Mouse (Mus musculus) heart, embryonic 11.5 days (tissue): Measurements from ENCODE around the gene Ddn. TPM values are rescaled to one million over a fixed set of nuclear protein-coding genes. Genes with fewer than 3 reads are reported as not detected.

Experiments
- ATAC-seq: fragments of 200-750 bp; cut with Nextera tagmentation; replicated peaks from 2 replicates; pipeline ENCODE4 v1.8.0; 2017; ENCODE audit warnings: moderate library complexity; ENCODE audit not compliant: insufficient number of reproducible peaks, low FRiP score, low TSS enrichment
- H3K27ac ChIP-seq: fragments of 300-500 bp; sonication (generic); 2 replicates; pipeline ENCODE4 v1.5.1; 2014; ENCODE audit warnings: mild to moderate bottlenecking, low read depth, low read length
- H3K27me3 ChIP-seq: fragments of 300-500 bp; sonication (generic); 2 replicates; pipeline ENCODE4 v1.6.1; 2014; ENCODE audit warnings: mild to moderate bottlenecking, low read length, mixed read lengths; ENCODE audit not compliant: control insufficient read depth, insufficient read depth
- H3K36me3 ChIP-seq: fragments of 300-500 bp; sonication (generic); 2 replicates; pipeline ENCODE4 v1.6.1; 2014; ENCODE audit warnings: mild to moderate bottlenecking, low read length, moderate library complexity, mixed read lengths; ENCODE audit not compliant: control insufficient read depth, insufficient read depth
- H3K4me1 ChIP-seq: fragments of 300-500 bp; sonication (generic); 2 replicates; pipeline ENCODE4 v1.6.1; 2014; ENCODE audit warnings: low read length; ENCODE audit not compliant: control insufficient read depth, insufficient read depth
- H3K4me2 ChIP-seq: fragments of 300-500 bp; sonication (generic); 2 replicates; pipeline ENCODE4 v1.6.1; 2014; ENCODE audit warnings: mild to moderate bottlenecking, moderate library complexity
- H3K4me3 ChIP-seq: fragments of 300-500 bp; sonication (generic); 2 replicates; pipeline ENCODE4 v1.5.1; 2014; ENCODE audit warnings: low read depth, low read length
- H3K9ac ChIP-seq: fragments of 300-500 bp; sonication (generic); 2 replicates; pipeline ENCODE4 v1.6.1; 2014; ENCODE audit warnings: mild to moderate bottlenecking, low read depth, low read length, moderate library complexity
- H3K9me3 ChIP-seq: fragments of 300-500 bp; sonication (generic); replicated peaks from 2 replicates; pipeline ENCODE4 v1.6.1; 2016; ENCODE audit warnings: low read length; ENCODE audit not compliant: control insufficient read depth
- WGBS: fragments of 180-500 bp; shearing (Covaris S2); extraction: QIAGEN DNeasy Blood & Tissue Kit; methylation state at CpG from one replicate; pipeline ENCODE4 v1.1.7; 2014; ENCODE audit not compliant: insufficient replicate concordance; 5-methylcytosine and 5-hydroxymethylcytosine counted together
- polyA plus RNA-seq: library from polyadenylated mRNA; unstranded; fragments of >200 nt; fragmentation: Nextera tagmentation; extraction: Ambion mirVana; gene quantifications from 2 replicates; pipeline ENCODE4 v1.2.1, GENCODE M21; 2014

Gene Ddn
- polyA plus RNA-seq, 1 experiment from 2014 or later, result 0.11 TPM

- H3K36me3 ChIP-seq, result peaks cover 86% of the 10 kb centered on the region
- no peak overlapping the region for H3K4me2 ChIP-seq
- H3K27me3 ChIP-seq, result no peaks in the 10 kb centered on the region
- no peak overlapping the region for H3K27ac ChIP-seq
- no peak overlapping the region; the same call in 1 of the 2 replicates for H3K9ac ChIP-seq
- no peaks in the 10 kb centered on the region for H3K4me1 ChIP-seq
- no peaks in the 10 kb centered on the region for H3K9me3 ChIP-seq
- no peak overlapping the region for H3K4me3 ChIP-seq
- ATAC-seq, result no peak
- 94% methylated on average over 11 of the region's 11 CpGs for WGBS
Observed at GRCm38 (mm10) chr15:98849165-98849564, 39.9 kb upstream of the Ddn start.

GRCm38 (mm10) chr15:98846140-98846539, 36.9 kb upstream of the Ddn start:
- Histone ChIP-seq H3K4me3 (no peak overlapping the region), H3K36me3 (peaks cover 79% of the 10 kb centered on the region), H3K4me2 (no peak overlapping the region), H3K27me3 (no peaks in the 10 kb centered on the region), H3K9me3 (no peaks in the 10 kb centered on the region), H3K4me1 (no peaks in the 10 kb centered on the region), H3K9ac (no peak overlapping the region), H3K27ac (no peak overlapping the region)
- no peak for ATAC-seq
- WGBS, result 86% methylated on average over 8 of the region's 8 CpGs

GRCm38 (mm10) chr15:98845149-98845548, 35.9 kb upstream of the Ddn start:
- WGBS, result 91% methylated on average over 2 of the region's 2 CpGs
- Histone ChIP-seq H3K9ac (no peak overlapping the region), H3K36me3 (peaks cover 80% of the 10 kb centered on the region), H3K4me3 (no peak overlapping the region), H3K27me3 (no peaks in the 10 kb centered on the region), H3K4me1 (no peaks in the 10 kb centered on the region), H3K9me3 (no peaks in the 10 kb centered on the region), H3K4me2 (no peak overlapping the region), H3K27ac (no peak overlapping the region)
- ATAC-seq, result no peak

- no peak for ATAC-seq
- Histone ChIP-seq H3K4me3 (no peak overlapping the region), H3K36me3 (peaks cover 76% of the 10 kb centered on the region), H3K9me3 (no peaks in the 10 kb centered on the region), H3K27ac (no peak overlapping the region), H3K9ac (no peak overlapping the region), H3K4me1 (no peaks in the 10 kb centered on the region), H3K27me3 (no peaks in the 10 kb centered on the region), H3K4me2 (no peak overlapping the region)
- 91% methylated on average over 11 of the region's 11 CpGs for WGBS
Observed at GRCm38 (mm10) chr15:98843595-98844223, 34.4 kb upstream of the Ddn start.

- 92% methylated on average over 30 of the region's 30 CpGs for WGBS
- no peak overlapping the region for H3K27ac ChIP-seq
- H3K27me3 ChIP-seq, result no peaks in the 10 kb centered on the region
- no peak overlapping the region for H3K4me3 ChIP-seq
- H3K4me2 ChIP-seq, result no peak overlapping the region
- H3K9ac ChIP-seq, result no peak overlapping the region
- peaks cover 68% of the 10 kb centered on the region for H3K36me3 ChIP-seq
- no peaks in the 10 kb centered on the region for H3K9me3 ChIP-seq
- ATAC-seq, result no peak
- peaks cover 8% of the 10 kb centered on the region for H3K4me1 ChIP-seq
Observed at GRCm38 (mm10) chr15:98839671-98840585, 30.6 kb upstream of the Ddn start.

GRCm38 (mm10) chr15:98839161-98839560, 29.9 kb upstream of the Ddn start:
- no peak overlapping the region for H3K4me3 ChIP-seq
- 96% methylated on average over 14 of the region's 14 CpGs for WGBS
- H3K4me2 ChIP-seq, result no peak overlapping the region
- H3K9ac ChIP-seq, result no peak overlapping the region
- no peak for ATAC-seq
- peaks cover 68% of the 10 kb centered on the region for H3K36me3 ChIP-seq
- H3K9me3 ChIP-seq, result no peaks in the 10 kb centered on the region
- H3K27me3 ChIP-seq, result no peaks in the 10 kb centered on the region
- no peak overlapping the region for H3K27ac ChIP-seq
- H3K4me1 ChIP-seq, result peaks cover 8% of the 10 kb centered on the region

- Histone ChIP-seq H3K27me3 (no peaks in the 10 kb centered on the region), H3K4me3 (no peak overlapping the region), H3K27ac (no peak overlapping the region), H3K9ac (no peak overlapping the region), H3K9me3 (no peaks in the 10 kb centered on the region), H3K4me1 (peaks cover 13% of the 10 kb centered on the region), H3K4me2 (no peak overlapping the region), H3K36me3 (peaks cover 70% of the 10 kb centered on the region)
- WGBS, result 69% methylated on average over 4 of the region's 4 CpGs
- ATAC-seq, result no peak
Observed at GRCm38 (mm10) chr15:98837743-98838103, 28.4 kb upstream of the Ddn start.

- H3K4me3 ChIP-seq, result no peak overlapping the region
- H3K4me2 ChIP-seq, result no peak overlapping the region
- H3K36me3 ChIP-seq, result peaks cover 70% of the 10 kb centered on the region
- peaks cover 16% of the 10 kb centered on the region for H3K4me1 ChIP-seq
- ATAC-seq, result no peak
- H3K27ac ChIP-seq, result no peak overlapping the region
- WGBS, result 87% methylated on average over 21 of the region's 21 CpGs
- no peaks in the 10 kb centered on the region for H3K9me3 ChIP-seq
- no peaks in the 10 kb centered on the region for H3K27me3 ChIP-seq
- no peak overlapping the region for H3K9ac ChIP-seq
Observed at GRCm38 (mm10) chr15:98837006-98837742, 27.9 kb upstream of the Ddn start.
